Mouse (Mus musculus) retina, postnatal 1 day (tissue): ENCODE data around the gene Zic2.
"Not testable (repeated sequence)": the region's sequence is repeated elsewhere in the genome, so short reads cannot be mapped to it uniquely, and the experiment has no call there.

Source experiments
- DNase-seq: peaks from one replicate; pipeline ENCODE4 v3.0.0-alpha.2; 2012

Gene Zic2

DNA sequence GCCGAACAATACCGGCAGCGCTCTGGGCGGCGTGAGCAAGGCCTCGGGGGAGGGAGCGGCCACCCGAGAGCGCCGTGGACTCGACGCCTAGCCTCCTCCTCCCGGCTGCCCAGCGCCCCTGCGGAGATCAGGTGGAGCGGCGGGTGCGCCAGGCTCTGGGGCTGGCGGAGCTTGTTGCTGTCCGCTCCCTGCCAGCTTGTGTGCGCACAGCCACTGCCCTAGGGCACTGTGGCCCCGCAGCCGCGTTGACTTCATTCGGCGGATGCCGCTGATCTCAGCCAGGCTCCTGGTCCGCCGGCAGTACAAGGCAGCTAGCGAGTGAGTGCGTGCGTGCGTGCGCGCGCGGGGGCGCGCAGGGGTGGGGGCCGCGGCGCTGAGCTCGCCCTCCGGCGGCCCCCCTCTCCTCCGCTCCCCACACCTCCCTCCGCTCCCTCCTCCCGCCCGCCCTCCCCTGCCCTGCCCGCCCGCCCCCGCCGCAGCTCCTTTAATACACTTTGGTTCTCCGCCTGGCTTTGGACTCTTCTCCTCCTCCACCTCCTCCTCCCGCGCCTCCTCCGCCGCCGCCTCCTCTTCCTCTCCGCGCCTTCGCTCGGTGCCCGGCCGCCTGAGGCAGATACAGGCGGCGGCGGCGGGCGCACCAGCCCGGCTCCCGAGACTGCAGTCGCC, at the start of gene Zic2:
Gene Zic2 (plus strand): TSS at position 545 of the 666 bp plus-strand sequence.
- DNase-seq: peak; percentile 95

DNA sequence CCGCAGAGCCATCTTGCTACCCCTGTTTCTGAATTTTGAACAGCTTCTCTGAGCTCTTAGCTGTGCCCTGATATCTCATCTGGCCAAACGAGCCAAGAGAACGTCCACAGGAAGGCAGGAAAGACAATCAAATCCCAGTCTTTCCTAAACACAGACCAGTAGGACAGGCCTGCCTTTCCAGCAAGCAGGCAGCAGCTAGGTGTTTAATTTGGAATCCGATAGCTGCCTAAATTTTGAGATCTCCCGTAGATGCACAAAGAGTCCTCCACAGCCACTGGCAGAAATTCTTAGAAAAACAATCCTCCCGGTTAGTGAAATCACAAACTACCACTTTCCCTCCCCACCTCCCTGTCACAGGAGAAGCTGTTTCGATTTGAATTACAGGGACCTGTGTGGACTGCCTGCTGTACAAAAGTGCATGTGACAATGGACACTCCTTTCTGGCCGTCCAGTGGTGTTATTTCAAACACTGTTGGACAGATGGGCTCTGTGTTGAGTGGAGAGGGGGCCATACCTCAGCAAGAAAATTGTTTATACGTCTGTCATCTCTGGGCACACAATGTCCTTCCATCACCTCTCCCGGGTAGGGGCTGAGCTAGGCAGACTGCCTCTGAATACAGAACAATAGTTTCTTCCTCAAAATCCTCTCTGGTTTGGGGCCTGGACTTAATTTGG, 48.6 kb upstream of the Zic2 start:
- no peak for DNase-seq

DNA sequence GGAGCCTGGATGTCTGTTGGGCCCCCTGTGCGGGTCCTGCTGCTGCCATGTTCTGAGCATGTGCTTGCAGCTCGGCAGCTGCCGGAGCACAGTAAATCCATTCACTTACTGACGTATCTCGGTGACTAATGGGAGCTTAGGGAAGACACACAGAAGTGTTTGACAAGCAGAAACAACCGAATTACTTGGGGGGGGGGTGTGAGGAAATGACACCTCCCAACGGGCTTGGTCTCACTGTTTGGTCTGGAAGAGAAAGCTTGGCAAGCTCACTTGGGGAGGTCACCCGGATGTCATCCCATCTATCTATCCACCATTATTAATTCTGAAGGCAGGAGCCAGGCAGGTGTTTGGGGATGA, 48.1 kb upstream of the Zic2 start:
- peak; percentile 69 for DNase-seq

DNA sequence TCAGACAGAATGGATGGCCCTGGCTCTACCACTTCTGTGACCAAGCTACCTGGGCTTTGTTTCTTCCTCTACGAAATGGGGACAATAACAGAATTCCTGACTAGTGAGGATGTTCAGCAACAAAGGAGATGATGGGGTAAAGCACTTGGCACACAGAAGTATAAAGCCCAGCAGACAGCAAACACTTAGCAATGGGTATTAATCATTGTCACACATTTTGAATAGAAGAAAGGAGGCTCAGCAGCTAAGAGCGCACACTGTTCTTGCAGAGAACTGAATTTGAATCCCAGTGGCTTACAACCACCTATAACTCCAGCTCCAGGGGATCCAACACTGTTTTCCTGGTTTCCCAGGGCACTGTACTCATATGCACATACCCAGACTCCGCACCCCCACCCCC, 47.6 kb upstream of the Zic2 start:
- no peak for DNase-seq

DNA sequence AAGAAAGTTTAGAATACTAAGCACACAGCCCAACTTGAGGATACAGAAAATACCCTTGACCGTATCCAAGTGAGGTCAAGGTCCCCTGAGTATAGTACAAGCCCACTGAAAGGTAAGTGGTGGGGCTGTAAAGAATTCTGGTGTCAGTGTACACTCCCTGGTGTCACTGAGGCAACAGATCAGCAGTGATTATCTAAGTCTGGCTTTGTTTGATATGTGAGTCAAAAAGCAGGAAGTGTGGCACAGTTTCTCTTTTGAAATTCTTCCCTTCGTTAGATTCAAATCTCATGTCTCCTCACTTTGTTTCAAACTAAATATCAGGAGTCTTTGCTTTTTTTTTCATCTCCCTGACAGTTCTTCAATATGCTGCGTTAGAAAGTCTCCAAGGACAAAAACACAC, 42.7 kb upstream of the Zic2 start:
- no peak for DNase-seq

DNA sequence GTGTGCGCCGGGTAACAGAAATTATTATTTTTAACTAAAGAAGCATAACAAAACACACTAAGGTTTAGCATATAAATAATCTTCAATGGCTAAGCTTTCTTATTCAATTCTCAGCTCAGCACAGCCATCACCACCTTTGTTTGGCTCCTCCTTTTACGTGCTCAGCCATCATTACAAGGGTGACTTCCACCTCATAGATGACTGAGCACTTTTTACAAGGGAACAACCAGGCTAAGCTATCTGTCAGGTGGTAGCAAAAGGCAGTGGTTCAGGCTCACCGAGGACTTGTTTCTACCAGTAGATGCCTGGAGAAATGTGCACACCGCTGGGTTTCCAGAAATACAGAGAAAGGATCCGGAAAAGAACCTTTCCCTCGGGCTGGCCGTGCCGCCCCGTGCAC, 41.2 kb upstream of the Zic2 start:
- no peak for DNase-seq

DNA sequence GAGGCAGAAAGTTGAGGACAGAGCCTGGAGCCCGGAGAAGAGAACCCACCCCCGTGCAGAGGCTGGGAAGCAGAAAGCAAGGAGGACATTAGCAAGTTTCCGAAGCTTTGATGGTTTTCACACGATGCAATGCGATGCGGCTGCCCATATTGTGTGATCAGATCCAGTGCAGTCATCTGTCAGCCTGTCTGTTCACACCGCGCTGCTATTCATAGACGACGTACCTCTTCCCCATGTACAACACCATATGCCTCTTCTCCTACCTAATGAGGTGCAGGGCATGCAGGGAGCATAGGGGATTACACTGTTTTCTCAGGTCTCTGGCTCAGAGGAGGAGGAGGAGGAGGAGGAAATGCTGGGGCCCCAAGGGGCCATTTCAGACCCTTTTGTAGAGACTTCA, 38.4 kb upstream of the Zic2 start:
- DNase-seq: no peak

DNA sequence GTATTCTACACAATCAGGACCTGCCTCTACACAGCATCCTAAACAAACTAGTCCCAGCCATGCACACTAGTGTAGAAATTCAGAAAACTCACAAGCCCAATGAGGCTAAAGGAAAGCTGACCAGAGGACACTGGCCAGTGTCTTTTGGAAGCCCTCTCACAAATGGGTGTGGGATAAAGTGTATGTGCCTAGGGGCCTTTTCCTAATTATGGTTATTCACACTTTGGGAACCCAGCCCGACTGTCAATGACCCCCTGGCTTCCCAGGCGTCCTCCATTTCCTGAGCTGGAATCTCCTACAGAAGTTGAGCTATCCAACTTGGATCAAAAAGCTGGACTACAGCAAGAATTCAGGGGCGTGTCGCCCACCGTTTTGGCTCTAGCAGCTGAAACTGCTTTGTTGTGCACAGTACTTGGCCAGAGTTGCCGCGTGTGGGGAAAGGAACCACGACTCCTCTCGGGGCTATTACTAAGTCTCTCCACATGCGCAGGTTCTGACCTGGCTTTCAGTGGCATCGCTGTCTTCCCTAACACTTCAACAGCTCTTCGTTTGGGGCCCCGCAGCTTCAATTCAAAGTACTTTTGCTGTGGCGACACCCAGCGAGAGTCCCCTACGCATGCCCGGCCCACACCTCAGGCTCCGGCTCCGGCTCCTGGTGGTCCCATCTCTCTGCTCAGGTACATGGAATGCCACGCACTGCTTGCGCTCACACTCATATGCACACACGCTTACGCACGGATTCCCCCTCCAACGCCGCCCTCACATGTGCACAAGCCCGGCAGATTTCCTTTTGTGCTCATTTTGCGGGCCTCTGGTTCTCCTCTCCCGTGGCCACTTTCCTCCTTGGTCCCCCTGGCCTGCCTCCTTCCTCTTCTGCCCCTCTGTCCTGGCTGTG, 25.4 kb upstream of the Zic2 start:
- DNase-seq: no peak

DNA sequence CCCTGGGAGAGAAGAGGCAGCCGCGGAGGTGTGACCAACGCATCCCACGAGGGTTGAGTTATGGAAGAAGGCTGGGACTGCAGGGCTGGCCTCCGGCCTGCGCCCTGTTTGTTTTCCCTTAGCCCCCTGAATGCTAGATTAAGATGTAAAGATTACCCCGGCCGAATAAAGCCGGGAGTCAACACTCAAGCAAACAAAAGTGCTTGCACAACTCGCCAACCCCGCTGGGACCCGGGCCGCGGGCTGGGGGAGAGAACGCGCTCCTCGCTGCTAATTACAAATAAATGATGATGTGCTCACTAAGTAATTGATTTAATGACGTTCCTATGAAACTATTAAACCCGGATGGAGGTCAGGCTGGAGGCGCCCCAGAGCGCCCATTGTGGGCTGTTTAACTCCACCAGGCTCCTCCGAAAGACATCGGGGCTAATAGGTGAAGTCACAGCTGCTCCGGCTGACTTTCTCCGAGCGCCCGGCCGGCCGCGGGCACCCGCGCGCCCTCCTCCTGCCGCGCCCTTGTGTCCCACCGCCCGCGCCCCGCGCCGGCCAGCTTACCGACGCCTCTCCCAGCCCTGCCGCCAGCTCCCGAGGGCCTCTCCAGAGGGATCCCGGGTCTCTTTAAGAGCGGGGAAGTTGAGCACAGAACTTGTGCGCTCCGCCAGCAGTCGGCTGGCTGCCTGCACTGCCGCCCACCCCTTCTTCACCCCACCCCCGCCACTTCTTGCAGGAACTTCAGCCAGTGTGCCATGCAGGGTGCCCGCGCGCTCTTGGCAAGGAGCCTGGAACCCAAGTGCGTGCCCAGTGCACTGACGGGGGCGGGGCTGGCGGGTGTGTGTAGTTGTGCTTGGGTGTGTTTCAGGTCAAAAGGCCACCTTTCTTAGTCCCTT, 24.5 kb upstream of the Zic2 start, which contains the start of gene Gm5089:
Gene Gm5089 (minus strand): TSS at position 620 of the 887 bp plus-strand sequence.
- DNase-seq: peak; percentile 95

DNA sequence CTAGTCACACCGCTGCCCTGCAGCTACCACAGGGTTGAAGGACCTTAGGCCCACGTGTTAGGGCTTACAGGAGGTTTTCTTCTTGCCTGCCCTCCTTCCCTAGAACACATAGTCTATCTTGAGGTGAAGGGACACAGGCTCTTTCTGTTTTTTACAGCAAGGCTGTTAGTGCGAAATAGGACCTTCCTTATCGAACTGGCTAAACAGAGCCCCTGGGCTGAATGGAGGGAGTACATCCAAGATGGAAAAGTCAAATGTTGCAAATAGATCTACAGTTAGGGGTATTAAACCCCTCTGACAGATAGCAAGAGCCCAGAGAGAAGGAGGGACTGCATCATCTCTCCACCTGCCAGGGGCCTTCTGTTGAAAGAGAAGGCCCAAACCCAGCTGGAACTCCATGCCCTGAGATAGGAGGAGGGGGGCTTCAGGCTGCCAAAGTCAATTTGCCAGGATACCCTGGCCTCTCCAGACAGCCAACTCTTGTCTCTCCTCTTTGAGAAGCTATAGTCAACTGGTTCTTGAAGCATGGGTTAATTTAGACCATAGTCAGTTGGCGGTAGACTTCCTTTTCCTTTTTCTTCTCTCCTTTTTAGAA, 23.6 kb upstream of the Zic2 start:
- peak; percentile 40 for DNase-seq

DNA sequence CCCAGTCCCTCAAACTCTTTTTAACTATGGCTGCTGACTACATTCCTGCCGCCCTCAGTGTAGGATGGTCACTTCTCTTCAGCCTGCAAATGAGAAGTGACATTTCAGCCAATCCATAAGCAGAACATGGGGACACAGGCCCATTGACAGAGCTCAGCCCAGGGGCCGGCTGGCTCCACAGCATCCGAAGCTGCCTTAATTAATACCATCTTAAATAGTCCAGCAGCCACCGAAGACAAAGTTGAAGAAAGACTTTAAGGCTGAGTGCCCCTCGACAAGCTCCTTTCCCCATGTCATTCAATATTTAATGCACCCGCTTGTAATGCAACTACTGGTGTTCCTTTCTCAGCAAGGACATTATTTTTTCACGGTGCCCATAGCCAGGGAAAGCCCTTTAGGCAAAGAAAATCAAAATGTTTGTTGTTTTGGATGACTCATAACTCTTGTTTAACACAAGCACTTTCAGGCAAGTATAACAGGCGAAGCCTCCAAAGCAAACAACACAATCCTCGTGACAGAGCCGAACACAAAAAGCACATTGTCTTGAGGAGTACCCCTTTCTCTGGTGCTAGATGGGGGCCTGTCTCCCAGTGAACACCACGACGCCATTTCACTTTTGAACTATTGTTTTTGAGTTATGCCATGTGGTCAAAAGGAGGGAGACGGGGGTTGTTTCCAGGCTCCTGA, 22.4 kb upstream of the Zic2 start:
- DNase-seq: peak; percentile 84

DNA sequence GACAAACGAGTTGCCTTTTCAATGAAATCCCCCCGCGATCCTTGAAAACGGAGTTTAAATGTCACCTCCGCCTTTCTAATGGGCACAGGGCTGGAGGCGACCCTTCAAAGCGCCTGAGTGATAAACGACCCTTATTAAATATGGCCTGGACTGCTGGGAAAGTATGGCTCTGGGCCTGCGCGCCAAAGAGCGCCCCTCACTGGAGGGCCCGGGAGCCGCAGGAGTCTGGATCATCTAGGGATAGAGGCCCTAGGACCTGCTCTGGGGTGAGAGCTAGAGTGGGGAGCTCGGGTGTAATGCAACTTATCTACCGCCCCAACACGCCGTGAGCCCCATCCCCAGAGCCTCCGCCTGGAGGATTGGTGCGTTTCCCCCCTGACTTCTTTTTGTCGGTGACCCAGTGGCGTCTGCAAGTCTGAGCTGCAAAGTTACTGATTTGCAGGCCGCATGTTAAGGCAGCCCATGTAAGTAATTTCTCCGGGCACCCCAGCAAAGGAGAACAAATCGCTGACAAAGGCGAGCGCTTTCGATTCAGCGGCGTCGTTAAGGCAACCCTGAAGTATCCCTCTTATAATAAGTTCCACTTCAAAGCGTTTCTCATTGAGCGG, 21.7 kb upstream of the Zic2 start:
- peak; percentile 76 for DNase-seq

DNA sequence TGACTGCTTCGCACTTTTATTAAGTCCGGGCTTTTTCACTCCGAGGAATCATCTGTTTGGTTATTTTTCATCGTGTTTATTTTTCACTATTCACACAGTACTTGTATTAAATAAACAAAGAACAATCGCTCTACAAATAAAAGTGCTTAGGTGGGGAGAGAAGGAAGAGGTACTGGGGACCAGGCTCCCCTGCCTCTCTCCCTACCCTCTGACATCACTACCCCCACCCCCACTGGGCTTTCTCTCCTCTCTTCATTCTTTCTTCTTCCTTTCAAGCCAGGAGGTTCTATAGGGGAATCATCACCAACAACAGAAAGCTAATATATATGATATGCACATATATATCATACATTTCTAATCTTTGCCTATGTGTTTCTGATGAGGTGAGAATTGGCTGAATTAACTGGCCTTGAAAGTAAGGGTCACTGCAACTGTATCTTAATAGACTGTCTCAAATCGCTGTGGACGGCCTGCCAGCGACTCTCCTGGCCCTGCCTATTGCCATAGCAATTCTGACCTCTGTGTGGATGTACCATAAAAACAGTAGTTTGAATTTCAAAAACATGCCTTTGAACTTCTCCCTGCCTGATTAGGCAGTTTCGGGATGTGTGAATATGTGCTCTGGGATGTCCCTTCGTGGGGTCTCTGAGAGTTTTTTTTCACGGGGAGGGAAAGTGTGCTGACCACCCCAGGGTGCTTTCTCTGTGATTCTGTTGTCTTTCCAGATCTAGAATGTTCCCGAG, 21.1 kb upstream of the Zic2 start:
- peak; percentile 41 for DNase-seq

DNA sequence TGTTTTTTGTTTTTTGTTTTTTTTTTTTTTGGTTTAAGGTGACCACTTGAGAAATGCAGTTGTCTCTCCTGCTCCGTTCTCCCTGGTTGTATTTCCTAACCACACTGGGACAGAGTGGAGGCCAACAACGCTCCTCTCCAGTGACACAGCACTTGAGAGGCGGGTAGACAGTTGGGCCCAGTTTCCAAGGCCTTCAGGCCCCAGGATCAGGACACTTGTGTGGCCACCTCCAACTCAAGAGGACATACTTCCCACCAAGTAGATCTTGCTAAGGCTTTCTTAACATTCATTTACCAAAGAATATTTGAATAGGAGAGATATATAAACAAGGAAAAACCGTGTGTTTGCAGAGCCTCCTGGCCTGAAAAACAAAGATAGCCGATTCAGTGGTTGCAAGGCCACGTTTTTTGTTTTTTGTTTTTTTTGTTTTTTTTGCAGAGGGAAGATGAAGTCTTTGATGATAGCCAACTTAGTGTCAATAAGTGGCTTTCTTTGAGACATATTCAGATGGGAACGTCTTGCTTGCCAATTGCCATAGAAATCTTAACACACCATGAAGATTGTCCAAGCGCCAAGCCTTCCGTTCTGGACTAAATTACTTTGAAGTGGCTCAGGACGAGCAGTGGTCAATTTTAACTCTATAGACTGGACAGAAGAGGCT, 20.2 kb upstream of the Zic2 start:
- DNase-seq: no peak

DNA sequence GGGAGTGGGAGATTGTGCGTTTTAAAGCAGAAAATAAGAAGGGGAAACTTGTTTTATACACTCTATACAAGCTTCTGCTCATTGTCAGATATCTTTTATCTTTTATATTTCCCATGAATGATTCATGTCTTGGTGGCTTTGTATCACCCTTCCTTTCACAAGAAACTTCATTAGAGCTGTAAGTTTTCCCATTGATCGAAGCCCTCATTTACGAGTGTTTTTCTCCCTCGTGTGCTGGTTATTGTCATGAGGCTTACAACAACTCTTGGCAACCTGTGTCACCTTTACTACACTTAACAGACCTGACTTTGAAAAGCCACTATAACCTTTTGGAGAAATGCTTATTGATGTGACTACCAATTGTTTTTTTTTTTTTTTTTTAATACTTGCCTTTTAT, 19.7 kb upstream of the Zic2 start:
- DNase-seq: no peak

DNA sequence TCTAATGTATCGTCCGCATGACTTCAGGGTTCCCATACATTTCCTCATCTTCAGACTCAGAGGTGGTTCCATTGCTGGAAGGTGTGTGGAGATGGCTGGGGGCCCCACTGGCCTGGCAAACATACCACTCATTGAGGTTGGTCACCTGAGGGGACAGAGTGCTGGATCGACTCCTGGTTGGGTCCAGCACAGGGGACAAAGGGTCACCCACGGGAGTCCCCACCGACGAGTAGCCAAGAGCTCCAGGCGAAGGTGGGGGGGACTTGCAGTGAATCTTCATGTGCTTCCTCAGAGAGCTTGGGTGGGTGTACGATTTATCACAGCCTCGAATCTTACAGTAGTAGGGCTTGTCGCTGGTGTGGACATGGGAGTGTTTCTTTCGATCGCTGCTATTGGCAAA, 15.9 kb upstream of the Zic2 start:
- not testable (repeated sequence) for DNase-seq

DNA sequence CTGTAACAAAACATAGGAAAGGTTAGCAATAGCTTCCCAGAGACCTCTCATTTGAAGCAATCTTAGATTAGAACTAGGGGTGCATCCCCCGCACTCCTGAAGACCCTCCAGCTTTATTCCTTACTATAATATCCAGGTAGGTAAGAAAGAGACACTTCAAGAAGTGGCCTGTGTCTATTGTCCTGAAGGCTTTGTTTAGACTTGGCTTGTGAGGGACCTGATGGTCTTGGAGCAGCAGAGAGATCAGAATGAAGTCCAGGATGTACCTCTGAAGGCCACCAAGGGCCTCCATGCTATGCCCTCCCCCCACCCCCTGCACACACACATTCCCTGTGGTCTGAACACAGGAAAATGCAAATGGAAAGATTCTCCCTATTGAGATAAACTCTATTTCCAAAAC, 15.5 kb upstream of the Zic2 start:
- DNase-seq: no peak

DNA sequence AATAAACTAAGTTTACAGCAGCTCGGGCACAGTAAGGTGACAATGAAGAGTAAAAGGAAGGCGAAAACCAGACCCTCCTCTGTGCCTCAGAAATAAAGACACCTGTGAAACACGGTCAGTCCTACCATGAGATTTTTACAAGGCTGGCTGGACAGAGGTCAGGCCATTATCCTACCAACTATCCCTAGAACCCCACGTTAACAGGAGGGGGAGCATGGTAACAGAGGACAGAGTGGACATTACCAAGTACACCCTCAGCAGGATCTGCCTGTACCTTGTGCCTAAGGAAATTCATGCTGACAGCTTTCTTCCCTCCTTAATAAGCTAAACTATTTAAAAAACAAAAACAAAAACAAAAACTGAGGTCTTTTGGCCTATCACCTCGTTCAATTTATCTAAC, 15.0 kb upstream of the Zic2 start:
- no peak for DNase-seq

DNA sequence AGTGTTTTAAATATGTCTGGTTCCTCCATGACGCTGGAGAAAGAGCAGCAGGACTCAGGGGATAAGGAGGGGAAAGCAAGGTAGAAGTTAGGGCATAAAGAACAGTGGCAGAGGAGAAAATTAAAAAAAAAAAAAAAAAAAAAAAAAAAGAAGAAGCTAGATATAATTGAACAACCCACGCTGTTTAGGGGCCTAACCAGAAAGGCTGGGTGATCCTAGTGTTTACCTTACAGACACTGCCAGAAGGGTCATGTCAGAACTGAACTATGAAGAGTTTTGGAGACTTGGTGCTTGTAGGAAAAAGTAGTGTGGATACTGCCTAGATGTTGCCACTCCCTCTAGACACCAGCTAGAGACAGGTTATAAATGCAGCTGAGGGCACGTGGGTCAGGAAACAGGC, 13.7 kb upstream of the Zic2 start:
- DNase-seq: peak; percentile 51

DNA sequence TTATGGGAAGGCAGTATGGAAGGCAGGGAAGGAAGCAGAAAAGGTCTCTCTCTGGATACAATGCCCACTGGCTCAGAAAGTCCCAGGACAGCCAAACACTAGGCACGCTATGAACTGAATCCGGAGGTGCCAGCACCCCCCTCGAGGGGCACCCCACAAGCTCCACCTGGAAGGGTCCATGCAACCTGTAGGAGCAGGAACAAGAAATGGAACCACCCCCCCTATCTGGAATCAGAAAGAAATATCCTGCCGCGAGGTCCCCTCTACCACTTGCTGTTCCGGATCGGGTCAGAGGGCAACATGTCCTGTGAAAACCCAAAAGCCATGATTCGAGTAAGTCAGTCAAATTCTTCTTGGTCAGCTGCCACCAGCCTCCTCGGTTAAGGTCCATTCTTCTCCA, 13.3 kb upstream of the Zic2 start:
- peak; percentile 24 for DNase-seq
